Mouse (Mus musculus) heart, embryonic 14.5 days (tissue): ENCODE measurements around the gene Gm1043. TPM values are rescaled to one million over a fixed set of nuclear protein-coding genes. Genes with fewer than 3 reads are reported as not detected.

Experiments used
- ATAC-seq: fragments of 200-750 bp; cut with Nextera tagmentation; 2 replicates; pipeline ENCODE4 v1.8.0; 2017; ENCODE audit warnings: low read depth, moderate TSS enrichment; ENCODE audit not compliant: insufficient number of reproducible peaks, insufficient read depth, low FRiP score
- H3K27ac ChIP-seq, 2 experiments: fragments of 200-500 bp in 1 of 2; fragments of 300-500 bp in 1 of 2; sonication (generic) in 1 of 2; replicated peaks in 1 of 2; 2 replicates each; pipeline ENCODE4 v1.5.1; 2012 to 2014; ENCODE audit warnings: low read depth in 2 of 2, low read length in 2 of 2, control low read depth in 1 of 2, mild to moderate bottlenecking in 1 of 2, mixed read lengths in 1 of 2; ENCODE audit not compliant: control insufficient read depth in 1 of 2, insufficient read depth in 1 of 2
- H3K27me3 ChIP-seq: fragments of 300-500 bp; sonication (generic); 2 replicates; pipeline ENCODE4 v1.6.1; 2014; ENCODE audit warnings: mild to moderate bottlenecking, low read length, control low read depth; ENCODE audit not compliant: control insufficient read depth, insufficient read depth
- H3K36me3 ChIP-seq: fragments of 300-500 bp; sonication (generic); 2 replicates; pipeline ENCODE4 v1.6.1; 2014; ENCODE audit warnings: mild to moderate bottlenecking, control low read depth, low read length, mixed read lengths; ENCODE audit not compliant: control insufficient read depth, insufficient read depth
- H3K4me1 ChIP-seq, 2 experiments: fragments of 200-500 bp in 1 of 2; fragments of 300-500 bp in 1 of 2; sonication (generic) in 1 of 2; 2 replicates each; pipeline ENCODE4 v1.6.1; 2012 to 2014; ENCODE audit warnings: low read length in 2 of 2, control low read depth in 1 of 2, mixed read lengths in 1 of 2; ENCODE audit not compliant: control insufficient read depth in 2 of 2, insufficient read depth in 2 of 2
- H3K4me2 ChIP-seq: fragments of 300-500 bp; sonication (generic); 2 replicates; pipeline ENCODE4 v1.6.1; 2014; ENCODE audit warnings: mild to moderate bottlenecking, low read length
- H3K4me3 ChIP-seq, 2 experiments: fragments of 200-500 bp in 1 of 2; fragments of 300-500 bp in 1 of 2; sonication (generic) in 1 of 2; 2 replicates each; pipeline ENCODE4 v1.5.1; 2012 to 2014; ENCODE audit warnings: low read length in 2 of 2, mild to moderate bottlenecking in 2 of 2, control low read depth in 1 of 2, low read depth in 1 of 2, moderate library complexity in 1 of 2; ENCODE audit not compliant: control insufficient read depth in 1 of 2, insufficient read depth in 1 of 2
- H3K9ac ChIP-seq: fragments of 300-500 bp; sonication (generic); 2 replicates; pipeline ENCODE4 v1.6.1; 2014; ENCODE audit warnings: mild to moderate bottlenecking, low read length
- H3K9me3 ChIP-seq: fragments of 300-500 bp; sonication (generic); 2 replicates; pipeline ENCODE4 v1.6.1; 2016; ENCODE audit warnings: low read length, control low read depth; ENCODE audit not compliant: control insufficient read depth
- WGBS: fragments of 180-500 bp; shearing (Covaris S2); extraction: QIAGEN DNeasy Blood & Tissue Kit; methylation state at CpG from one replicate; pipeline ENCODE4 v1.1.7; 2014; 5-methylcytosine and 5-hydroxymethylcytosine counted together
- polyA plus RNA-seq: library from polyadenylated mRNA; unstranded; fragments of >200 nt; fragmentation: Nextera tagmentation; extraction: Ambion mirVana; gene quantifications from 2 replicates; pipeline ENCODE4 v1.2.1, GENCODE M21; 2014

Gm1043 gene
- polyA plus RNA-seq, 1 experiment from 2014 or later: not detected

GRCm38 (mm10) chr5:37052846-37053245 is 32.3 kb upstream of the Gm1043 start:
- Histone ChIP-seq H3K27ac (no peak overlapping the region), H3K36me3 (no peaks in the 10 kb centered on the region), H3K4me3 (no peak overlapping the region), H3K27me3 (no peaks in the 10 kb centered on the region), H3K9ac (no peak overlapping the region), H3K4me2 (no peak overlapping the region), H3K9me3 (no peaks in the 10 kb centered on the region), H3K4me1 (peaks cover 0 to 3% of the 10 kb centered on the region in 2 experiments; a peak in 2 of 4 replicates)
- ATAC-seq: no peak
- 68% methylated on average over 5 of the region's 5 CpGs for WGBS

GRCm38 (mm10) chr5:37055789-37056188 is 29.4 kb upstream of the Gm1043 start:
- no peaks in the 10 kb centered on the region for H3K27me3 ChIP-seq
- H3K4me1 ChIP-seq: peaks cover 0 to 3% of the 10 kb centered on the region in 2 experiments; a peak in 2 of 4 replicates
- H3K9ac ChIP-seq: no peak overlapping the region
- no peak overlapping the region for H3K4me2 ChIP-seq
- no peak overlapping the region for H3K27ac ChIP-seq
- ATAC-seq: no peak
- H3K36me3 ChIP-seq: no peaks in the 10 kb centered on the region
- WGBS: 81% methylated on average over 1 of the region's 1 CpGs
- H3K9me3 ChIP-seq: no peaks in the 10 kb centered on the region
- no peak overlapping the region for H3K4me3 ChIP-seq

GRCm38 (mm10) chr5:37056471-37056870 is 28.7 kb upstream of the Gm1043 start:
- Histone ChIP-seq H3K4me1 (no peaks in the 10 kb centered on the region), H3K9ac (no peak overlapping the region), H3K27me3 (no peaks in the 10 kb centered on the region), H3K9me3 (no peaks in the 10 kb centered on the region), H3K27ac (no peak overlapping the region), H3K4me2 (no peak overlapping the region), H3K36me3 (no peaks in the 10 kb centered on the region), H3K4me3 (no peak overlapping the region)
- 78% methylated on average over 3 of the region's 3 CpGs for WGBS
- no peak for ATAC-seq

GRCm38 (mm10) chr5:37061612-37062011 is 23.6 kb upstream of the Gm1043 start:
- no peak for ATAC-seq
- H3K4me3 ChIP-seq: no peak overlapping the region
- WGBS: 76% methylated on average over 8 of the region's 8 CpGs
- no peak overlapping the region for H3K4me2 ChIP-seq
- H3K27ac ChIP-seq: no peak overlapping the region
- no peaks in the 10 kb centered on the region for H3K4me1 ChIP-seq
- no peak overlapping the region for H3K9ac ChIP-seq
- H3K36me3 ChIP-seq: no peaks in the 10 kb centered on the region
- no peaks in the 10 kb centered on the region; the same call in 1 of the 2 replicates for H3K27me3 ChIP-seq
- H3K9me3 ChIP-seq: no peaks in the 10 kb centered on the region

- Histone ChIP-seq H3K27me3 (no peaks in the 10 kb centered on the region; the same call in 1 of the 2 replicates), H3K27ac (no peak overlapping the region), H3K36me3 (no peaks in the 10 kb centered on the region), H3K9me3 (no peaks in the 10 kb centered on the region), H3K4me2 (no peak overlapping the region), H3K4me1 (no peaks in the 10 kb centered on the region), H3K9ac (no peak overlapping the region), H3K4me3 (no peak overlapping the region)
- WGBS: 71% methylated on average over 13 of the region's 13 CpGs
- ATAC-seq: no peak
Observed at GRCm38 (mm10) chr5:37064454-37065449, 20.4 kb upstream of the Gm1043 start.

GRCm38 (mm10) chr5:37066703-37067568 is 18.2 kb upstream of the Gm1043 start:
- Histone ChIP-seq H3K4me3 (no peak overlapping the region), H3K36me3 (no peaks in the 10 kb centered on the region), H3K4me2 (no peak overlapping the region), H3K27me3 (no peaks in the 10 kb centered on the region; the same call in 1 of the 2 replicates), H3K9me3 (no peaks in the 10 kb centered on the region), H3K9ac (no peak overlapping the region), H3K4me1 (no peaks in the 10 kb centered on the region), H3K27ac (no peak overlapping the region)
- ATAC-seq: no peak
- WGBS: 60% methylated on average over 8 of the region's 8 CpGs

GRCm38 (mm10) chr5:37073660-37074059 is 11.5 kb upstream of the Gm1043 start:
- H3K4me3 ChIP-seq: no peak overlapping the region
- ATAC-seq: no peak
- no peak overlapping the region for H3K9ac ChIP-seq
- WGBS: 80% methylated on average over 4 of the region's 4 CpGs
- H3K27me3 ChIP-seq: peaks cover 10% of the 10 kb centered on the region
- H3K36me3 ChIP-seq: no peaks in the 10 kb centered on the region
- no peaks in the 10 kb centered on the region for H3K9me3 ChIP-seq
- H3K4me2 ChIP-seq: no peak overlapping the region
- H3K4me1 ChIP-seq: no peaks in the 10 kb centered on the region
- H3K27ac ChIP-seq: no peak overlapping the region
